Mouse (Mus musculus) thymus, adult 2 months (tissue): ENCODE results near the gene Gm10024.
"Not testable (repeated sequence)": the region's sequence is repeated elsewhere in the genome, so short reads cannot be mapped to it uniquely, and the experiment has no call there.

Experiments used
- CTCF ChIP-seq: fragments of 200-500 bp; IDR thresholded peaks from 2 replicates; pipeline ENCODE4 v1.5.1; 2012; ENCODE audit warnings: mild to moderate bottlenecking, control low read depth, low read length, moderate library complexity, borderline replicate concordance; ENCODE audit not compliant: control insufficient read depth, poor library complexity, insufficient read depth; ENCODE audit errors: extremely low read depth
- POLR2A ChIP-seq: fragments of 200-500 bp; IDR thresholded peaks from 2 replicates; pipeline ENCODE4 v1.6.1; 2012; ENCODE audit warnings: mild to moderate bottlenecking, low read length, control low read depth, moderate library complexity; ENCODE audit not compliant: control insufficient read depth, poor library complexity, insufficient read depth; ENCODE audit errors: extremely low read depth

GRCm38 (mm10) chr10:77752312-77752711, 41.1 kb downstream of the Gm10024 start:
- TF ChIP-seq POLR2A, CTCF: not testable (repeated sequence)
